Mouse (Mus musculus): ENCODE data around the gene Sertad1.

The Sertad1 gene

GRCm38 (mm10) chr7:27499036-27499435 is 12.3 kb downstream of the Sertad1 start, which contains the start of gene Prx:
TSS of gene Prx (plus strand) at chr7:27499324.
- WGBS: 79% methylated on average over 3 of the region's 3 CpGs

GRCm38 (mm10) chr7:27501620-27502019 is 14.9 kb downstream of the Sertad1 start:
- 81% methylated on average over 4 of the region's 4 CpGs for WGBS

GRCm38 (mm10) chr7:27506765-27507370 is 20.2 kb downstream of the Sertad1 start:
- WGBS: 58% methylated on average over 9 of the region's 9 CpGs

- under 1% methylated on average over 54 of the region's 54 CpGs for WGBS
Measured at GRCm38 (mm10) chr7:27507711-27508647, 21.3 kb downstream of the Sertad1 start.

- WGBS: 20% methylated on average over 6 of the region's 6 CpGs
Measured at GRCm38 (mm10) chr7:27508648-27509005, 21.9 kb downstream of the Sertad1 start.

- WGBS: 88% methylated on average over 2 of the region's 2 CpGs
Measured at GRCm38 (mm10) chr7:27510809-27511208, 24.1 kb downstream of the Sertad1 start.

GRCm38 (mm10) chr7:27514961-27515360 is 28.3 kb downstream of the Sertad1 start:
- WGBS: 81% methylated on average over 9 of the region's 9 CpGs

GRCm38 (mm10) chr7:27518314-27518713 is 31.6 kb downstream of the Sertad1 start:
- 88% methylated on average over 9 of the region's 9 CpGs for WGBS

- 52% methylated on average over 1 of the region's 1 CpGs for WGBS
Measured at GRCm38 (mm10) chr7:27520599-27520998, 33.9 kb downstream of the Sertad1 start.

- WGBS: 65% methylated on average over 5 of the region's 5 CpGs
Measured at GRCm38 (mm10) chr7:27522967-27523366, 36.3 kb downstream of the Sertad1 start, which contains the start of gene Hipk4. TSS of gene Hipk4 (plus strand) at chr7:27523267.

- WGBS: 95% methylated on average over 13 of the region's 13 CpGs
Measured at GRCm38 (mm10) chr7:27523805-27524204, 37.1 kb downstream of the Sertad1 start.

- WGBS: 16% methylated on average over 10 of the region's 10 CpGs
Measured at GRCm38 (mm10) chr7:27526039-27526827, 39.5 kb downstream of the Sertad1 start.

- WGBS: 65% methylated on average over 21 of the region's 21 CpGs
Measured at GRCm38 (mm10) chr7:27529070-27529469, 42.4 kb downstream of the Sertad1 start.

- WGBS: 81% methylated on average over 3 of the region's 3 CpGs
Measured at GRCm38 (mm10) chr7:27530937-27531336, 44.2 kb downstream of the Sertad1 start.

GRCm38 (mm10) chr7:27531707-27532106 is 45.0 kb downstream of the Sertad1 start:
- WGBS: 47% methylated on average over 10 of the region's 10 CpGs

- 53% methylated on average over 9 of the region's 9 CpGs for WGBS
Measured at GRCm38 (mm10) chr7:27532480-27533050, 45.9 kb downstream of the Sertad1 start.

GRCm38 (mm10) chr7:27535386-27535785 is 48.7 kb downstream of the Sertad1 start:
- WGBS: 89% methylated on average over 2 of the region's 2 CpGs

- 84% methylated on average over 6 of the region's 6 CpGs for WGBS
Measured at GRCm38 (mm10) chr7:27536618-27537017, 49.9 kb downstream of the Sertad1 start.

GRCm38 (mm10) chr7:27537998-27538397 is 51.3 kb downstream of the Sertad1 start:
- 81% methylated on average over 8 of the region's 8 CpGs for WGBS

GRCm38 (mm10) chr7:27538797-27539196 is 52.1 kb downstream of the Sertad1 start:
- WGBS: 60% methylated on average over 2 of the region's 2 CpGs
